Mouse (Mus musculus) lung, postnatal 10 days (tissue): ENCODE data around the gene Immp2l.

Experiments used
- DNase-seq: peaks from one replicate; pipeline ENCODE4 v3.0.0; 2021

Gene Immp2l

DNA sequence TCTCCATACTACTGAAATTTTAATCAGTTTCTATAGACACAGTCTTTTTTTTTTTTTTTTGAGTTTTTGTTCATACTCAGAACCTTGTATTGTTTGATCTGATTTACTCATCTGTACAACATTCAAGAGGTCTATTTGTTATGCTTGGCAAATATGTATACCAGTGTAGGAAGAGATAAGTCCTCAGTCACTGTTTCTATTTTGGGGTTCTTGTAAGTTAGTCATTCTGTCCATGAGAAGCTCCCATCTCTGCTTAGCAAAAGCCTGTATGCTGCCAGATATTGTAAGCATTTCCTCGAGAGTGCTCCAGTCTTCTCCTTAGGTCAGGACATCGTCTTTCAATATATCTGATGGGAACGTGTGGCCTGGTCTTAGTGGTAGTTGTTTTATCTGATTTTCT, 168.9 kb downstream of the Immp2l start:
- no peak for DNase-seq

DNA sequence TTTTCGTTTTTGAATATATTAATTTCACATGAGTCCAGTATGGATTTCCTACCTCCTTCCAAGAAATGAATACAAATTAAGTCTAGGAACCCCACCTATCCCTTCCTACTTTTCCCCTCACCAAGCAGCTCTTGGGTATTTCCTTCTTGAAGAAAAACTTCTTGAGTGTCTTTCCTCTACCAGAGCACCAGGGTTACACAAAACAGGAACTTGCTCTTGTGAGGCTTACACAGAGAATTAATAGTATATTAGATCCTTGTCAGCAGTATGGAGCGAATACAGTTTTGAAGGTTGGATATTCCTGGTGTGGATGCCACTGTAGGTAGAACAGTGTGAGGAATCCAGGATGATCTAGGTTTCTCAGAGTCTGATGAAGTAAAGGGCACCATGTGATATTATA, 172.5 kb downstream of the Immp2l start:
- no peak for DNase-seq

DNA sequence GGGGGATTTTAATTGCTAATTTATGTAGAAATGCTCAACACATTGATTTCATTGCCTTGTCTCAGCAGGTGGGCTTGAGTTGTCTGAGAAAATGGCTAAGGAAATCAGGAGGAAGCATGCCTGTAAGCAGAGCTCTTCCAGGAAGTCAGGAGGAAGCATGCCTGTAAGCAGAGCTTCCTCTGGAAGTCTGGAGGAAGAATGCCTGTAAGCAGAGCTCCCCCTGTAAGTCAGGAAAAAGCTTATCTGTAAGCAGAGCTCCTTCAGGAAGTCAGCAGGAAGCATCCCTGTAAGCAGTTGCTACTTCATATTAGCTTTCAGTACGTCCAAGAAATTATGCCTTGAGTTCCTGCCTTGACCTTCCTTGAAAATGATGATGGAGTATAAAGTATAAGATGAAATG, 191.3 kb downstream of the Immp2l start:
- no peak for DNase-seq

DNA sequence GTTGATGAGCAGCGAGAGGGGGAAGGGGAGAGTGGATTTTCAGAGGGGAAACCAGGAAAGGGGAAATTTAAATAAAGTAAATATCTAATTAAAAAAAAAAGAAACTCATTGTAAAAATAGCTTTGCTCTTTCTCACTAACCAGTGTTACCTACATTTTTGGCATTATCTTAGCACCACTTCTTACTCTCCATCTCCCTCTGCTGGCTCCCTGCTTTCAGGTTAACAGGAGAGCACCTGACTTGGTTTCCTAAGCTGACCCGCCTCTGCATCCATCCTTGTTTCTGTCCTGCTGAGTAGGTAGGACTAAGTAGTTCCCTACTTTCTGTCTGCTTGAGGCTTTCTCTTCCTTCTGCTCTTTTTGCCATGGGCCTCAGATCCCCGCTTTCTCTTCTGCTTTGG, 198.0 kb downstream of the Immp2l start:
- DNase-seq, result peak; percentile 2

DNA sequence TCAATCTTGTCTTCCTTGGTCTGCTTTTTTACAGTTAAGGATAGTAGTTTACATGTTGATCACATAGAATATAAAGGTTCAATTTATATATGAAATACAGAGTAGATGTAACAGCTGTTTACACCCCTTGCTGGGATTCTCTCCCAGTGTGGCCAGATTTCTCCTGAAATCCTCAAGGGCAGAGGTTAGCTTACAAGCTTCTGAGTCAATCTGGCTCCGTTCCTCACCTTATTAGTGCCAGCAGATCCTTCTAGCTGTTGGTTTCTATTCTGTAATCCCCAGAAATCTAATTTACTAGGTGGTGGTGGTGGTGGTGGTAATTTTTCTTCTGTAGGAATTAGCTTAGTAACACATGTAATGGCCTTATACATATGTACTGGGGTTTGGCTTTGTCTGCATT, 199.8 kb downstream of the Immp2l start:
- no peak for DNase-seq

DNA sequence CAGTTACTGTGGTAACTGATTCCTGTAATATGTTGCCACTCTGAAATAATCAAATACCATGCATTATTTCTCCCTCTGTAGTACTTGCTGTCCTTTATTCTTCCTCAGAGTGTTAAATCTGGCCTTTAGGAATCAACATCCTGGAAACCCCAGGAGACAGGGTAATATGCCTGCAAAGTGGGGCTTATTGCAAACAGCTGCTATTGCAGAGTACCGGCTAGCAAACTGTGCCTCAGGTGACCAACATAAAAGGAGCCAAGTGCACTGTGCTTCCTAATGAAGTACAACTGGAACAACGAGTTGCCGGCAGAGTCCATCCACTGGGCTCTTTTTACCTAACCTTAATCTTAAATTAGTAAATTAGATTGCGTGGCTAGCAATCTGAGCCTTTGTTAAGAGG, 200.6 kb downstream of the Immp2l start:
- DNase-seq, result no peak

DNA sequence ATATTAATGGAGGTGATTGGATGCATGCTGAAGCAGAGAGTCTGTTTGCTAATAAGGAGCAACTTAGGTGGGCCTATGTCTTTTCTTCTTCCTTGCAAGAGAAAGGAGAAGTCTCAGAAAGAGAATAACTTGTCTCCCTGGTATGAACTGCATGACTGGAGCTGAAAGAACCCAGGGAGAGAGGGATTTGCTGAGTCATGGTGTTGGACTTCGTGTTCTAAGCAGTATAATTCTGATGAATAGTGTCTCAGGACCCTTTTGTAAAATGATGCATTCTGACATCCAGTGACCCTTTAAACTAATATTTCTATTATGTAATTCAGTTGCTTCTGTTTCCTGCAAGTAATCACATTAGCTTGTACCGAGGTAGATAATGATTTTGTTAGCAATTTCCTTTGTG, 208.1 kb downstream of the Immp2l start:
- no peak for DNase-seq

DNA sequence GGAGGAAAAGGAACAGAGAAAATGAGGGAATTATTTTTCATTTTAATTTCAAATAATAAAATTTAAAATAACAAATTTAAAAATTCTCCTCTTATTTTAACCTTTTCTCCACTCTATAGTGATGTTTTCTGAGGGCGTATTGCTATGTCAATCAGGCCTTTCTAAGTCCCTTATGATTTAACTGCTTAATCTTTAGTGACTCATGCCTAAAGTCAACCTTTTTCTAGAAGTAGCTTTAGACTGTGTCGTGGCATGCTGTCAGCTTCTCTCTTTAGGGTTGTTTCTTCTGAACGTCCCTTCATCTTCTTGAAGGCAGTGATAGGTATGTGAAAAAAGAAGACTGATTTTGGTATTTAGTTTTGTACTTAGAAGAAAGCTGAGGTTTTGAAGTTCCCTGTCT, 214.0 kb downstream of the Immp2l start:
- DNase-seq, result no peak

DNA sequence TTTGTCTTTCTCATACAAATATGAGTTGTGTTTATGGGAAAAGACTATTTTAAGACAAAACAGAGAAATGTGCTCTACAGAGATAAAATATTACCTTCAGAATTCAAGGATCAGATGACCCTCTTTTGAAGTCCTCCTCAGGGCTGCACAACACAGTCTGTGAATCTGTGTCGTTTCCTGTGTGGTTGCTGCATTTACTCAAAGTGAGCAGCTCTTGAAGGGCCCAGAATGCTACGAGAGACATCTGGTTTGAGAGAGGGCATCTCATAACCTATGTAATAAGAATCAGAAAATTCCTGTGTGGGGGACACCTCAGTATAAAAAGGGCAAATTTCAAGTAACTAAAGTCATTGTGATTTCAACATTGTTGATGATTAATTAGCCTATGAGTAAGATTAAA, 217.3 kb downstream of the Immp2l start:
- no peak for DNase-seq

DNA sequence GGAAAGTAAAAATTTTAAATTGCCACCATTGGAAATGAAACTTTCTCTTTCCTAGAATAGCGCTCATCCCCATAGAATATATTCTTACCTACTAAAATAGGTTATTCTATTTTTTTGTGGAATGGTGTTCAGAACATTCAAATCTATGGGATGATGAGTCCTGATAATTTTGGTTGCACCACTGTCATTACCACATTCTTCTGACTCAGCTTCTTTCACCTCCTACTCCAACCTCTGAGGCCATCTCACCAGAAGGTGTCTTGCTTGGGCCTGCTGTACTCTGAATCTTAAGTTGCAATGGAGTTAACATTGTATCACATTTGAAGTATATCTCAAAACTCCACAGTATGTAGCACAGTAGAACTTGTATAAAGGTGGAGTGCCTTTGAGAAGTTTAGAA, 224.4 kb downstream of the Immp2l start:
- DNase-seq, result no peak

DNA sequence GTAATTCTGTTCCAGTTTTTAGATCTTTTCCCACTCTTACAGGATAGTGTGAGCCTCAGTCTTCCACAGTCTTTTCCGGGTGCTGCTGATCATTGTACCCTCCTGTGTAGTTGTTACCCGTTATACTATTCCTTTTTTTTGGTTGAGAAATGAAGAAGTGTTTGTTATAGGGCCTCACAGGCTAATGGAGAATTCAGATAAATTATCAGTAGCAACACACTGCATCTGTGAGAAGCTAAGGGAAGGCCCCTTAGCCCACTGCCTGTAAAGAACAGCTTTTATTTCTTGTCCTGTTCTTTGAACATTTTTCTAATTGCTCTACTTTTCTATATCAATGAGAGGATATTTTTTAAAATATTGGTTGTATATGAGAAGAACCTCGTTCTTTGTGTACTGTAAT, 226.2 kb downstream of the Immp2l start:
- DNase-seq, result no peak

DNA sequence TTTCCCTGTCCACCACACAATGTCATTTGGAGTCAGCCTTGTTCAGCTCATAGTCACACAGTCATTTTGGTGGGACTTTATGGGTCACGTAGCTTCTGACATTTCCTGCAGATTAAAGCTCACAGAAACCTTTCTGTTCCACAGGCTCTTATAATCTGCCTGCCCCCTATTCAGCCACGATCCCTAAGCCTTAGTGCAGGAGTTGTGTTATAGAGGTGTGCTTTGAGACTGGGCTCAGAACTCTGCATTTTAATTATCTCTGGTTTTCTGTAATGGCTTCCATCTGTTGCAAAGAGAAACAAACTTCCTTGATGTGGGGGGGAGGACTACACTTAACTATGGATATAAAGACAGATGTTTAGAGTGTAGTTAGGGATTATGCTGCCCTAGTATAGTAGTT, 234.0 kb downstream of the Immp2l start:
- no peak for DNase-seq

DNA sequence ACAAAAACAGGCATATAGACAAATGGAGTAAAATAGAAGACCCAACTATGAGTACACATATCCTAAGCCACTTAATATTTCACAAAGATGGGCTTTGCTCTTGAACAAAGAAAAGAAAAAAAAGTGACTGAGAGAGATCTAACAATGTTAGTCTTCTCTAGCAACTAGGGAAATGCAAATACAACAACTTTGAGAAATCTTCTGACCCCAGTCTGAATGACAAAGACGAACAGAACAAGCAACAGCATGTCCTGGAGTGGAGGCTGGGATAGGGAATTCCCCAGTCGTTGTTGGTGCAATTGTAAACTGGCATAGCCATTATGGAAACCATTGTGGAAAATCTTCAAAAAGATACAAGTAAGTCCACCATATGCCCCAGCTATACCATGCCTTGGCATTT, 235.7 kb downstream of the Immp2l start:
- DNase-seq, result no peak

DNA sequence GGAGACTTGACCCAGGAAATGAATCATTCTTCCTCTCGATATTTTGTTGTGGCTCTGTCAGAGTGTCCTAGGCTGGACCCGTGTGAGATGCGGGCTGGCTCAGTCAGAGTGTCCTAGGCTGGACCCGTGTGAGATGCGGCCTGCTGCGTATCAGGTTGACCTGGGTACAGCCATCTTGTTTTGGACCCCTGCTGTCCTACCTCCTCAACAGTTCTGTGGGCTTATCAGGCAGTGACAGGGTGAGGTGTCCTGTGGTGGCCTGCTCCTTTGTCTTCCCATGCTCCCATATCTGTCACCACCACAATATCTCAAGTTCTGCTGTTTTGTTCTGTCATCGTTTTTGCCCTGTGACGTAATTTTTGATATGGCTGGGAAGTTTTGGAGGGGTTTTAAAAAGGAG, 250.2 kb downstream of the Immp2l start:
- DNase-seq, result no peak

DNA sequence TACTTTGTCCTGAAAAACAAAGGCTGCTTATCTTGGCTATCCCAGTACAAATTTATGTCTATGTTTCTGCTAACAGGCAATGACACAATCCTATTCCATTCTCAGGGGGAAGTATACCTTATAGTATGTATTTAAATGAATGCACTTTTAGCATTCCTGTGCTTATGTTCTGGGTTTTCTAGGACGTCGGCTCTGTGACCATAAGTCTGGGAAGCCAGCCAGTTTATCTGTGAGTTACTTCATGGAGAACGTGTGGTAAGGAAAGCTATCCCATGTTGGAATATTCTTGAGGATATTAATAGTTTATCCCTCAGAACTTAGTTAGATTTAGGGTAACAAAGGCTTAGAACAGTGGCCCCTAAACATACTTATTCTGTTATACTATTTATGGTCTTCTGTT, 251.5 kb downstream of the Immp2l start:
- DNase-seq, result no peak

DNA sequence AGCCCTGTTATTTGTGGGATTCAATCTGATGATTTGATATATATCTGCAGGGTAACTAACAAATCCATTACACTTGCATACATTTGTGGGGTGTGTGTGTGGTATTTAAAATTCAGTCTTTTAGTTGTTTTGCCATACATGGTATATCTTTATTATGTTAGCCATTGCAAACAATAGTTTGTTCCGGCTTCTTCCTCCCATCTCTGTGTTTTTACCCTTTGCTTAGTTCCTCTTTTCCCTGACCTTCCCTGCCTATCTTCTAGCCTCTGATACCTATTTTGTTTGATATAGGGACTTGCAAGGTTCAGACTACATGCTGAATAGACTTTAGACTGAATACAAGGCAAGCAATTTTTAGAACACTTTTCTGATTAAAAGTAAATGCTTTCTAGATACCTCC, 254.0 kb downstream of the Immp2l start:
- DNase-seq, result no peak

DNA sequence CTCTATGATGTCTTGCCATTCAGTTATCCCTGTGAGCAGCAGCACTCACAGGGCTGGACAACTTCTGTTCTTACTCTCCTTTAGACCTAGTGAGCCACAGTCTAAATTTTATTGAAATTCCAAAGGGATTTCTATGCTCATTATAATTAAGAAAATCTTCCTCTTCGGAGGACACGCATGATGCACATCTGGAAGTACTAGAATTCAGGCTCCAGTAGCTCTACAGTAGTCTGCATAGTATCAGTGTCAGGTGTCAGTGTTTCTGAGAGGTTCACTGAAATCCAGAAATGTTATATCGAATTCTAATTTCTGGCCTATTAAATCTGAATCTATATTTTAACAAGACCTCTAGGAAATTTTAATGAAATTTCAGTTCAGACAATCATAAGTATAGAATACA, 265.2 kb downstream of the Immp2l start:
- no peak for DNase-seq

DNA sequence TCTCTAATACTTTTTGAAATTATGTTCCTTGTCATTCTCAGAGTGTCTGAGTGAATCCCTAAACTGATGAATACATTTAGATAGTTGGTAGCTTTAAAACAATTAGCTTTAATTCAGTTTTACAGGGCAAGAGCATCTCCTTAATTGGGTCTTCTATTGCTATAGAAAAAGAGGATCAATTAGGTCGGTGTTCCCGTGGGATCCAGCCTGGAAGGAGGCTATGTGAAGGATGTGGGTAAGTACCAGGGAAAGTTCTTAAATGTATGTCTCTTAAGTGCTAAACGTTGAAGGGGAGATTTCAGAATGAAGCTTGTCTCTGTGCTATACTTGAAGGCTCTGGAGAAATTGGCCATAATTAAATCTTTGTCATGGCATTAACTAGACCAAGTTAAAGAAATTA, 283.1 kb downstream of the Immp2l start:
- DNase-seq, result no peak

DNA sequence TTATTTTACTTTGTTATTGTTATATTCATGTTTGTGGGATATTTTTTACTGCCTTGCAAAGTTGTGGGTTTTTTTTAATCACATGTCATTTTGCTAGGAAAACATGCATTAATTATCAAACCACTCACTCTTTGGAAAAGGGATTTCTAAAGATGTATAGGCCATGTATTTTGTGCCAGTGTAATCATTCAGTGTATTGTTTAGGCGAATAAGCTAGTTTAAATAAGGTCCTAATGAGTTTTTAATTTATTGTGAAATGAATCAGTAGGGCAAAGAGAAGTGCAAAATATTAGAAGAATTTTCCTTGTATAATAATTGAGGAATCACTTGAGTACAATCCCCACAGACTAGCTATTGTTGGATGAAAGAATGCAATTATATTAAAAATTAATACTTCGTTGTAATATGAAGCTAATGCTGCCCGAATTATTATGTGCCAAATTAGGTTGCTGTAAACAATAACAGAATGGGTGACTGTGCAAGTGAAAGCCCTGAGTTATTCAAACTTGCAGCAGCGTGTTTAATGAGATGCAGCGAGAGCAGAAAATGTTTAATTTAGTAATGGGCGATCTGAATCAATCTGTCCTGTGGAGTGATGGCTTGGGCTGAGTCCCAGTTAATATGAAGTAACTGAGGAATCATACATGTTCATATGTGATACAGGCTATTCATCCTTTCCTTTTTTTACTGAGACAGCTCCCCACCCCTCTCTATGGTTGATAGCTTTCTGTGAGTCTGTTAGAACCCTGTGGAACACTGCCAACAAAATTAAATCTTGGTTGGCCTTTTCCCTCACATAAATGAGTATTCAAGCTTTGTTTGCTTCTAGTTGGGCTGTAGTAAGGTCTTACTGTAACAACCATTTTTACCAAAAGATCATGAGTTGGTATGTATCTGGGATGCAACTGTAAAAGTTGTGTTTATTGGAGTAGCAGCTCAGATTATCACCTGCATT, 285.1 kb downstream of the Immp2l start:
- DNase-seq, result no peak

DNA sequence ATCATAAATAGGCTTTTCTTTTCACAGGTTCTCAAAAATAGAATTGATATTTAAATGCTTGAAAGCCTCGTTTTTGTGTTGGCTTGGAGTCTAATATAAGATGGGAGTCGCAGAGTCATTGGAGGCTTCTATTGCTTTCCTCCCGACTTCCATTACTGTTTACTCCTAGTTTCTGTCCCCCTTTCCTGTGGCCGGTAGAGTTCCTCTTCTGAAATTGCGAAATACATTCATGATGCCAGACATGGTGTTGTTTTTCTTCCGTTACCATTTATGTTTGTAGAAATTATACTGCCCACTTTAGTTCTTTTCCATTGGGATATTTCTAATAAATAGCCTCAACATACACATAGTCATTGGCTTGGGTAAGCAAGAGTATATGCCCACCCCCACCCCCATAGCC, 289.5 kb downstream of the Immp2l start:
- no peak for DNase-seq

DNA sequence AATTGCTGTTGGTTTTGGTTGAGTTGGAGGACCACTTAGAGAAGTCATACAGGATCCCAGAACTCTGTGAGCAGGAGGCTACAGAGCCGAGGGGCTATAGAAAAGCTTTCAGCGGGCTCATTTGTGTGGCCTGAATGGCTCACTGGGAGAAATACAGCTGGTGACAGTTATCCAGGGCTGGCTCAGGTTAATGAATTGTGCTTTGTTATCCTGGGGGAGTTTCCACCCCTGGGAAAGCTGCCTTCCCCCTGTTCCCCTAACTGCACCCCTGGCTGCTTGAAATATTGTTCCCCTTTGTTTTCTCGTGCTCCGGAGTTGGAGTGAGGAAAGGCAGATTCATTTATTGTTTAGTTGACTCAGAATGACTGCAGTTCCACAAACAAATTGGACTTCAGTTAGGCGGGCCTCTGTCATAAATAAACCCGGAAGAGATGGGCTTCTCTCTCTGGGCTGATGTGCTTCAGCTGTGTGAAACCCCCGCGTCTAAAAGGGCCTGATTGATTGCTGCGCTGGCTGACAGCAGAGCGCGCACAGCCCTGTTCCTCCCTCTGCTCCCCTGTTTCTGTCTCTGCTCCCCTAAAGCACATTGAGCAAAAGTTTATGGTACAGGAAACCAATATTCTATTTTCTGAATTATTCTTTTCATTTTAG, 291.0 kb downstream of the Immp2l start:
- no peak for DNase-seq

DNA sequence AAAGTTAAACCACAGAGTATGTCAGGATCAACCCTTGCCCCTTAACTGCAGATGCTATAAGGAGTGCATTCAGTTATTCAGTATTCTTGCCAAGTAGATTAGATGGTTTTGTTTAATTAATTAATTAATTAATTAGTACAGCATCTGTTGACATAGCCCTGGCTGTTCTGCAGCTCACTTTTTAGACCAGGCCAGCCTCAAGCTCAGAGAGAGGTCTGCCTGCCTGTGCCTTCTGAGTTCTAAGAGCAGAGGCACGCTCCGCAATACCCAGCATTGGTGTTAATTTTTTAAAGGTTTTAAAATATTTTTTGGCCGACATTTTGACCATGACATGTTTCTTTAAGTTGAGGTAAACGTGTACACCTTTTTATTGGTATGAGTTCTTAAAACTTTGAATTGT, 292.0 kb downstream of the Immp2l start:
- no peak for DNase-seq

DNA sequence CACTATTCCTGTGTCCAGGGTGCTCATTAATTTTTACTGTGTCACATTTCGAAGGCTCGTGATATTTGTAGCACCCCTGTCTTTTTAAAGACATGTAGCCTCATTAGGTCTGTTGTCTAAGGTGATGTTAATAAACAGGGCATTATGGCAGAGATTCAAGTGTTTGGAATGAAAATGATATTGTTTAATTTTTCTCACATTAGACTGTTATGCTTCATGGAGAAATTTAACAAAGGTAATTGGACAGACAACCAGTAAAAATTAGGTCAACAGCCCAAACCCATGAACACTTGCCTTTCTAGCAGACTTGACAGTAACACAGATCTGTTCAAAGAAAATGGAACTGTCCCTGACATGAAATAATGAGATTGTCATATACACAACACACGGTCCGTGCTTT, 292.5 kb downstream of the Immp2l start:
- no peak for DNase-seq

DNA sequence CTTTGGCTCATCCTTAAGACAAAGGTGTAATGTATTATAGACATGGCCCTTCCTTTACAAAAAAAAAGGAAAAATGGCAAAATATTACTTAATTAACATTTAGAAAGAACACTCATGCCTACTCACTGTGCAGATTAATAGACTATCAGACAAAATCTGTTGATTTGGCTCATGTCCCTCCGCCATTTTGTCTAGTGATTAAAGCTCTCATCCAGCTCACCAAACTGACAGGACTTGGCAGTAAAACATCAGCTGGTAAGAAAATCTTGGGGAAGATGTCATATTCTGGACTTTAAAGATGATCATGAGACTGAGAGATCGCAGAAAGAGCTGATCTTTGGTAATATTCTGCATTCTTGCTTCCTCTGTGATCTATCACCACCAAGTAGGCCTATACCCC, 293.5 kb downstream of the Immp2l start:
- no peak for DNase-seq

DNA sequence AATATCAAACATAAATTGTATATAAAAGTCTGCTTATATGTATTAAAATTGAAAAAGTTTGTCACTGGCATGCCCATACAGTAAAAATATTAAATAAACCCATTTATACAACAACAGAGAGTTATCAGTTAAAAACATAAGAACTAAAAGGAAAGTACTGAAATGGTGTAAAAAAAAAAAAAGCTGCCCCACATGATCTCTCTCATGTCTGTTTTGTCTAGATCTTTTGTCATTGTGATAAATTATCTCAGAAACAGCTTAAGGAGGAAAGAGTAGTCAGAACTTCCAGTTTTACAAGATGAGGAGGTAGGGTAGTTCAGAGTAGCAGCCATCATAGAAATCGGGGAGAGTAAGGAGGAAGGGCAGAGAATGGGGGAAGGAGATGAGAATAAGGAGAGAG, 298.1 kb downstream of the Immp2l start:
- DNase-seq, result no peak
